Mouse (Mus musculus): ENCODE data around the gene Dnaja3. TPM values are rescaled to one million over a fixed set of nuclear protein-coding genes. Genes with fewer than 3 reads are reported as not detected.

Dnaja3 gene
- total RNA-seq, 2 experiments from 2014 or later = 82.7 to 84.7 TPM

GRCm38 (mm10) chr16:4643670-4644419 is 4.1 kb downstream of the Dnaja3 start:
- peak; percentile 93 for DNase-seq

- DNase-seq = no peak
These were observed 6.1 kb downstream of the Dnaja3 start for GRCm38 (mm10) chr16:4645867-4646266.

- DNase-seq = peak; percentile 5
These were observed 7.0 kb downstream of the Dnaja3 start for GRCm38 (mm10) chr16:4646831-4647230.

GRCm38 (mm10) chr16:4647651-4648141 is 7.9 kb downstream of the Dnaja3 start:
- DNase-seq = peak; percentile 70

- DNase-seq = peak; percentile 9
These were observed 8.7 kb downstream of the Dnaja3 start for GRCm38 (mm10) chr16:4648416-4649023.

- no peak for DNase-seq
These were observed 9.4 kb downstream of the Dnaja3 start for GRCm38 (mm10) chr16:4649211-4649610.

GRCm38 (mm10) chr16:4649692-4650091 is 9.9 kb downstream of the Dnaja3 start:
- DNase-seq = no peak

GRCm38 (mm10) chr16:4650161-4650560 is 10.4 kb downstream of the Dnaja3 start:
- no peak for DNase-seq

- DNase-seq = no peak
These were observed 11.3 kb downstream of the Dnaja3 start for GRCm38 (mm10) chr16:4651081-4651480.

GRCm38 (mm10) chr16:4651624-4652023 is 11.8 kb downstream of the Dnaja3 start:
- no peak for DNase-seq

GRCm38 (mm10) chr16:4652707-4653416 is 13.1 kb downstream of the Dnaja3 start:
- DNase-seq = no peak

GRCm38 (mm10) chr16:4654706-4655105 is 14.9 kb downstream of the Dnaja3 start:
- DNase-seq = peak; percentile 56

- peak; percentile 65 for DNase-seq
These were observed 15.5 kb downstream of the Dnaja3 start for GRCm38 (mm10) chr16:4655251-4655734.

- DNase-seq = peak; percentile 50
These were observed 16.2 kb downstream of the Dnaja3 start for GRCm38 (mm10) chr16:4655764-4656570.

GRCm38 (mm10) chr16:4656571-4657081 is 16.8 kb downstream of the Dnaja3 start:
- no peak for DNase-seq

GRCm38 (mm10) chr16:4658781-4659245 is 19.0 kb downstream of the Dnaja3 start:
- DNase-seq = peak; percentile 49

- DNase-seq = no peak
These were observed 19.5 kb downstream of the Dnaja3 start for GRCm38 (mm10) chr16:4659326-4659725.

GRCm38 (mm10) chr16:4661605-4662004 is 21.8 kb downstream of the Dnaja3 start:
- DNase-seq = no peak

- no peak for DNase-seq
These were observed 24.0 kb downstream of the Dnaja3 start for GRCm38 (mm10) chr16:4663806-4664205.

- no peak for DNase-seq
These were observed 25.9 kb downstream of the Dnaja3 start for GRCm38 (mm10) chr16:4665726-4666125.

GRCm38 (mm10) chr16:4667190-4667808 is 27.5 kb downstream of the Dnaja3 start:
- peak; percentile 93 for DNase-seq

Data from heart, postnatal 4 days (tissue).